Mouse (Mus musculus) kidney, embryonic 14.5 days (tissue): ENCODE measurements around the gene Lekr1. TPM values are rescaled to one million over a fixed set of nuclear protein-coding genes. Genes with fewer than 3 reads are reported as not detected.

Experiments
- ATAC-seq: fragments of 200-750 bp; cut with Nextera tagmentation; 2 replicates; pipeline ENCODE4 v1.8.0; 2017; ENCODE audit warnings: moderate number of reproducible peaks, mild to moderate bottlenecking, moderate TSS enrichment, moderate library complexity; ENCODE audit not compliant: low FRiP score, low TSS enrichment
- H3K27ac ChIP-seq: fragments of 300-500 bp; sonication (generic); 2 replicates; pipeline ENCODE4 v1.5.1; 2014; ENCODE audit warnings: low read depth, mild to moderate bottlenecking, low read length, moderate library complexity, mixed read lengths
- H3K27me3 ChIP-seq: fragments of 300-500 bp; sonication (generic); 2 replicates; pipeline ENCODE4 v1.6.1; 2014; ENCODE audit warnings: mild to moderate bottlenecking, low read length; ENCODE audit not compliant: control insufficient read depth, insufficient read depth
- H3K36me3 ChIP-seq: fragments of 300-500 bp; sonication (generic); 2 replicates; pipeline ENCODE4 v1.6.1; 2014; ENCODE audit warnings: low read length, mixed read lengths; ENCODE audit not compliant: control insufficient read depth, insufficient read depth
- H3K4me1 ChIP-seq: fragments of 300-500 bp; sonication (generic); 2 replicates; pipeline ENCODE4 v1.6.1; 2014; ENCODE audit warnings: low read length, mixed read lengths; ENCODE audit not compliant: control insufficient read depth, insufficient read depth
- H3K4me2 ChIP-seq: fragments of 300-500 bp; sonication (generic); replicated peaks from 2 replicates; pipeline ENCODE4 v1.6.1; 2014; ENCODE audit warnings: low read depth, mild to moderate bottlenecking, low read length
- H3K4me3 ChIP-seq: fragments of 300-500 bp; sonication (generic); 2 replicates; pipeline ENCODE4 v1.5.1; 2014; ENCODE audit warnings: mild to moderate bottlenecking, low read length
- H3K9ac ChIP-seq: fragments of 300-500 bp; sonication (generic); 2 replicates; pipeline ENCODE4 v1.6.1; 2014; ENCODE audit warnings: low read depth, mild to moderate bottlenecking, low read length, moderate library complexity
- H3K9me3 ChIP-seq: fragments of 300-500 bp; sonication (generic); 2 replicates; pipeline ENCODE4 v1.6.1; 2016; ENCODE audit warnings: low read length; ENCODE audit not compliant: control insufficient read depth
- WGBS: fragments of 180-500 bp; shearing (Covaris S2); extraction: QIAGEN DNeasy Blood & Tissue Kit; methylation state at CpG from one replicate; pipeline ENCODE4 v1.1.7; 2014; 5-methylcytosine and 5-hydroxymethylcytosine counted together
- polyA plus RNA-seq: library from polyadenylated mRNA; unstranded; fragments of >200 nt; fragmentation: Nextera tagmentation; extraction: Ambion mirVana; gene quantifications from 2 replicates; pipeline ENCODE4 v1.2.1, GENCODE M21; 2014

Lekr1 gene
- polyA plus RNA-seq, 1 experiment from 2014 or later, result 7.2 TPM

- Histone ChIP-seq H3K4me3 (no peak overlapping the region), H3K9me3 (no peaks in the 10 kb centered on the region), H3K27ac (no peak overlapping the region), H3K9ac (no peak overlapping the region), H3K36me3 (no peaks in the 10 kb centered on the region), H3K27me3 (no peaks in the 10 kb centered on the region), H3K4me1 (no peaks in the 10 kb centered on the region), H3K4me2 (no peak overlapping the region)
- 78% methylated on average over 9 of the region's 9 CpGs for WGBS
- ATAC-seq, result no peak
Measured at GRCm38 (mm10) chr3:65629565-65630112, 36.4 kb upstream of the Lekr1 start.

- H3K27me3 ChIP-seq, result no peaks in the 10 kb centered on the region
- H3K9ac ChIP-seq, result no peak overlapping the region
- H3K4me1 ChIP-seq, result no peaks in the 10 kb centered on the region
- no peak for ATAC-seq
- H3K27ac ChIP-seq, result no peak overlapping the region
- H3K9me3 ChIP-seq, result no peaks in the 10 kb centered on the region
- no peak overlapping the region for H3K4me3 ChIP-seq
- H3K4me2 ChIP-seq, result no peak overlapping the region
- H3K36me3 ChIP-seq, result no peaks in the 10 kb centered on the region
- WGBS, result 62% methylated on average over 4 of the region's 4 CpGs
Measured at GRCm38 (mm10) chr3:65633604-65634003, 32.4 kb upstream of the Lekr1 start.

GRCm38 (mm10) chr3:65635983-65636382 is 30.0 kb upstream of the Lekr1 start:
- no peaks in the 10 kb centered on the region for H3K36me3 ChIP-seq
- H3K9me3 ChIP-seq, result 0 out of 2 replicates have a peak, but pooled peaks cover 3% of the 10 kb centered on the region
- H3K4me2 ChIP-seq, result no peak overlapping the region
- ATAC-seq, result no peak
- H3K27ac ChIP-seq, result no peak overlapping the region
- 21% methylated on average over 9 of the region's 9 CpGs for WGBS
- H3K4me1 ChIP-seq, result no peaks in the 10 kb centered on the region
- no peak overlapping the region for H3K4me3 ChIP-seq
- no peaks in the 10 kb centered on the region for H3K27me3 ChIP-seq
- no peak overlapping the region for H3K9ac ChIP-seq

- H3K36me3 ChIP-seq, result no peaks in the 10 kb centered on the region
- H3K27ac ChIP-seq, result no peak overlapping the region
- no peak overlapping the region for H3K4me3 ChIP-seq
- 0 out of 2 replicates have a peak, but pooled peaks cover 3% of the 10 kb centered on the region for H3K9me3 ChIP-seq
- H3K4me2 ChIP-seq, result no peak overlapping the region
- no peak for ATAC-seq
- WGBS, result 61% methylated on average over 7 of the region's 7 CpGs
- no peaks in the 10 kb centered on the region for H3K4me1 ChIP-seq
- no peaks in the 10 kb centered on the region for H3K27me3 ChIP-seq
- no peak overlapping the region for H3K9ac ChIP-seq
Measured at GRCm38 (mm10) chr3:65637313-65637712, 28.7 kb upstream of the Lekr1 start.

GRCm38 (mm10) chr3:65638896-65639295 is 27.1 kb upstream of the Lekr1 start:
- Histone ChIP-seq H3K4me3 (no peak overlapping the region), H3K4me2 (no peak overlapping the region), H3K27me3 (no peaks in the 10 kb centered on the region), H3K36me3 (no peaks in the 10 kb centered on the region), H3K4me1 (no peaks in the 10 kb centered on the region), H3K9ac (no peak overlapping the region), H3K9me3 (0 out of 2 replicates have a peak, but pooled peaks cover 3% of the 10 kb centered on the region), H3K27ac (no peak overlapping the region)
- WGBS, result 82% methylated on average over 11 of the region's 11 CpGs
- no peak for ATAC-seq

- H3K4me2 ChIP-seq, result no peak overlapping the region
- no peaks in the 10 kb centered on the region for H3K36me3 ChIP-seq
- peak; percentile 72 for ATAC-seq
- H3K9ac ChIP-seq, result no peak overlapping the region
- no peaks in the 10 kb centered on the region for H3K4me1 ChIP-seq
- 0 out of 2 replicates have a peak, but pooled peaks cover 3% of the 10 kb centered on the region for H3K9me3 ChIP-seq
- H3K27ac ChIP-seq, result no peak overlapping the region
- H3K27me3 ChIP-seq, result no peaks in the 10 kb centered on the region
- H3K4me3 ChIP-seq, result no peak overlapping the region
- 46% methylated on average over 5 of the region's 5 CpGs for WGBS
Measured at GRCm38 (mm10) chr3:65639454-65640014, 26.5 kb upstream of the Lekr1 start.

- Histone ChIP-seq H3K9ac (no peak overlapping the region), H3K4me3 (no peak overlapping the region), H3K27ac (no peak overlapping the region), H3K36me3 (no peaks in the 10 kb centered on the region), H3K4me1 (no peaks in the 10 kb centered on the region), H3K9me3 (0 out of 2 replicates have a peak, but pooled peaks cover 3% of the 10 kb centered on the region), H3K27me3 (no peaks in the 10 kb centered on the region), H3K4me2 (no peak overlapping the region)
- 79% methylated on average over 2 of the region's 2 CpGs for WGBS
- ATAC-seq, result no peak
Measured at GRCm38 (mm10) chr3:65642959-65643358, 23.1 kb upstream of the Lekr1 start.

GRCm38 (mm10) chr3:65643654-65644053 is 22.4 kb upstream of the Lekr1 start:
- Histone ChIP-seq H3K4me1 (no peaks in the 10 kb centered on the region), H3K9ac (no peak overlapping the region), H3K36me3 (no peaks in the 10 kb centered on the region), H3K9me3 (0 out of 2 replicates have a peak, but pooled peaks cover 3% of the 10 kb centered on the region), H3K4me3 (no peak overlapping the region), H3K27me3 (no peaks in the 10 kb centered on the region), H3K27ac (no peak overlapping the region), H3K4me2 (no peak overlapping the region)
- ATAC-seq, result no peak
- 62% methylated on average over 1 of the region's 1 CpGs for WGBS

- 69% methylated on average over 8 of the region's 8 CpGs for WGBS
- H3K27ac ChIP-seq, result no peak overlapping the region
- ATAC-seq, result no peak
- no peaks in the 10 kb centered on the region for H3K4me1 ChIP-seq
- H3K4me2 ChIP-seq, result no peak overlapping the region
- no peaks in the 10 kb centered on the region for H3K36me3 ChIP-seq
- no peaks in the 10 kb centered on the region for H3K9me3 ChIP-seq
- no peaks in the 10 kb centered on the region for H3K27me3 ChIP-seq
- no peak overlapping the region for H3K9ac ChIP-seq
- H3K4me3 ChIP-seq, result no peak overlapping the region
Measured at GRCm38 (mm10) chr3:65647592-65647991, 18.4 kb upstream of the Lekr1 start.
